Mouse (Mus musculus) spleen, postnatal 14 days (tissue): Measurements from ENCODE around the gene Galnt11.
"Not testable (repeated sequence)": the region's sequence is repeated elsewhere in the genome, so short reads cannot be mapped to it uniquely, and the experiment has no call there.

Experiments
- DNase-seq, 2 experiments: peaks; one replicate each; pipeline ENCODE4 v3.0.0; 2021 to 2022; ENCODE audit warnings: low spot score in 2 of 2

The Galnt11 gene

GRCm38 (mm10) chr5:25221604-25222003, at the start of gene Galnt11:
Galnt11 (plus strand) TSS chr5:25221904.
- DNase-seq = no peak

- not testable (repeated sequence) for DNase-seq
Measured at GRCm38 (mm10) chr5:25177937-25178336, 43.8 kb upstream of the Galnt11 start.

- not testable (repeated sequence) for DNase-seq
Measured at GRCm38 (mm10) chr5:25178543-25178942, 43.2 kb upstream of the Galnt11 start.

- DNase-seq = no peak
Measured at GRCm38 (mm10) chr5:25179284-25179683, 42.4 kb upstream of the Galnt11 start.

- DNase-seq = no peak
Measured at GRCm38 (mm10) chr5:25179936-25180488, 41.7 kb upstream of the Galnt11 start.

GRCm38 (mm10) chr5:25181004-25181531, 40.6 kb upstream of the Galnt11 start, which contains the start of gene Galntl5:
Galntl5 (plus strand) TSS chr5:25181460.
- no peak for DNase-seq

- DNase-seq = no peak
Measured at GRCm38 (mm10) chr5:25183595-25183994, 38.1 kb upstream of the Galnt11 start.

GRCm38 (mm10) chr5:25184594-25184993, 37.1 kb upstream of the Galnt11 start:
- DNase-seq = no peak

- no peak for DNase-seq
Measured at GRCm38 (mm10) chr5:25187727-25188126, 34.0 kb upstream of the Galnt11 start.

- DNase-seq = no peak
Measured at GRCm38 (mm10) chr5:25188802-25189201, 32.9 kb upstream of the Galnt11 start.

GRCm38 (mm10) chr5:25190521-25190920, 31.2 kb upstream of the Galnt11 start:
- no peak for DNase-seq

- DNase-seq = no peak
Measured at GRCm38 (mm10) chr5:25211872-25212271, 9.8 kb upstream of the Galnt11 start.

- DNase-seq = not testable (repeated sequence)
Measured at GRCm38 (mm10) chr5:25213216-25213615, 8.5 kb upstream of the Galnt11 start.

GRCm38 (mm10) chr5:25215006-25215405, 6.7 kb upstream of the Galnt11 start:
- DNase-seq = no peak

GRCm38 (mm10) chr5:25222752-25223702, 1.3 kb downstream of the Galnt11 start, which contains the start of gene E130116L18Rik:
E130116L18Rik (minus strand) TSS chr5:25223153.
- peak; percentile 59 to 76 for DNase-seq

- not testable (repeated sequence) for DNase-seq
Measured at GRCm38 (mm10) chr5:25224377-25224776, 2.7 kb downstream of the Galnt11 start.

- DNase-seq = no peak
Measured at GRCm38 (mm10) chr5:25243101-25243500, 21.4 kb downstream of the Galnt11 start.

GRCm38 (mm10) chr5:25245806-25246472, 24.2 kb downstream of the Galnt11 start:
- DNase-seq = no peak

- no peak for DNase-seq
Measured at GRCm38 (mm10) chr5:25246473-25246865, 24.8 kb downstream of the Galnt11 start.

- DNase-seq = no peak
Measured at GRCm38 (mm10) chr5:25247036-25247435, 25.3 kb downstream of the Galnt11 start.

- no peak for DNase-seq
Measured at GRCm38 (mm10) chr5:25252423-25252822, 30.7 kb downstream of the Galnt11 start.
